Mouse (Mus musculus): ENCODE data around the gene Rps15. TPM values are rescaled to one million over a fixed set of nuclear protein-coding genes. Genes with fewer than 3 reads are reported as not detected.

The Rps15 gene
- polyA plus RNA-seq, 1 experiment from 2014 or later: 886 TPM

DNA sequence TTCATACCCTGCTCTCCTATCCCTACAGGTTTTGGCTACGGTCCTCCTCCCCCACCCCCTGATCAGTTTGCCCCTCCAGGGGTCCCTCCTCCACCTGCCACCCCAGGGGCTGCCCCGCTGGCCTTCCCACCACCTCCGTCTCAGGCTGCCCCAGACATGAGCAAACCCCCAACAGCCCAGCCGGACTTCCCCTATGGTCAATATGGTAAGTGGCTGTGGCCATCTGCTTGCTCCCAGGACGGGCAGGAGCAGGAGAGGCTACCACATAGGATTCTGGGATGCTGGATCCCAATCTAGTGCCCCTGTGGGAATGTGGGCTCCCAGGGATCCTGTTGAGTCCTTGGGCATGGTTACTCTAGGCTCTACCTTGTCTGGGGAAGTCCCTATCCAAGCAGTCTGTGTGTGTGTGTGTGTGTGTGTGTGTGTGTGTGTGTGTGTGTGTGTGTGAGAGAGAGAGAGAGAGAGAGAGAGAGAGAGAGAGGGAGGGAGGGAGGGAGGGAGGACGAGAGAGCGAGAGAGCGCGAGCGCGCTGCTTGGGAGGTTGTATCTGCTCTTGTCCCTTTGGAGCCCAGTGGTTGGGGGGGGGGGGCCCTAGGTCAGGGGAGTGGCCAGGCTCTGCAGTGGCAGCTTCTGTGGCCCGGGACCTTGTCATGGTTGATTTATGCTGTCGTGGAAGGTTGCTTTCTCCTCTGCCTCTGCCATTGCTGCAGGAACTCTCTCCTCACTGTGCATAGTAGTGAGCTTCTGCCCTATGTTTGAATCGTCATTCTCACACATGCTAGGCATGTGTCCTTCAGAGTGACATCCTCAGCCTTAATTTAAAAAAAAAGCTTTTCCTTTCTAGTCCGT is 6.8 kb upstream of the Rps15 start:
- Histone ChIP-seq H3K27ac (replicated peaks; ENCODE audit: low read depth, low read length) (no peak overlapping the region), H3K4me2 (ENCODE audit: low read depth, low read length) (no peak overlapping the region), H3K4me3 (ENCODE audit: low read depth, low read length) (no peak overlapping the region), H3K9me3 (replicated peaks; ENCODE audit: control insufficient read depth, low read length) (no peaks in the 10 kb centered on the region), H3K36me3 (replicated peaks; ENCODE audit: control insufficient read depth, insufficient read depth, low read depth, low read length) (peaks cover 19% of the 10 kb centered on the region), H3K27me3 (ENCODE audit: control insufficient read depth, insufficient read depth, low read length) (no peaks in the 10 kb centered on the region), H3K4me1 (ENCODE audit: control insufficient read depth, insufficient read depth, low read length) (no peaks in the 10 kb centered on the region), H3K9ac (replicated peaks; ENCODE audit: low read length) (no peak overlapping the region)
- no peak for ATAC-seq (replicated peaks; ENCODE audit: insufficient number of reproducible peaks, low FRiP score, low TSS enrichment, low read depth)
- WGBS: 90% methylated on average over 14 of the region's 15 CpGs
- DNase-seq (ENCODE audit: low spot score): no peak

DNA sequence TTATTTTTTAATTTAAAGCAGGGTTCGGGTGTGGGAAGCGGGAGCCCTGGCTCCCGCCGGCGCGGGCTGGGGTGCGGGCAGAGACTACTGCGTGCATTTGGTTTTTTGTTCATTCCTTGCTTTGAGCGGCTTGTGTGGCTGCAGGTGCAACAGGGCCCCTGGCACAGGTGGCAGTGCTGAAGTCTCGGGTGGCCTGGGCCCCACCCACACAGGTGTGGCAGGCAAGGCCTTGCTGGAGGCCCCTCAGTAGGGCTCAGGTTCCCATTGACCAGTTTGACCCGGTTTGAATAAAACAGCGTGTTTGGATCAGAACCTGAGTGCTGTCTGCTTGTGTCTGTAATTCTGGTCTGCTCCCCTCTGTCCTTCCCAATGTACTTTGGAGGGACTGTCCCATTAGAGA is 4.2 kb upstream of the Rps15 start:
- 92% methylated on average over 12 of the region's 12 CpGs for WGBS
- Histone ChIP-seq H3K4me1 (ENCODE audit: control insufficient read depth, insufficient read depth, low read length) (no peaks in the 10 kb centered on the region; the same call in 1 of the 2 replicates), H3K4me2 (ENCODE audit: low read depth, low read length) (no peak overlapping the region), H3K9ac (replicated peaks; ENCODE audit: low read length) (no peak overlapping the region), H3K4me3 (ENCODE audit: low read depth, low read length) (no peak overlapping the region), H3K27me3 (ENCODE audit: control insufficient read depth, insufficient read depth, low read length) (no peaks in the 10 kb centered on the region), H3K27ac (replicated peaks; ENCODE audit: low read depth, low read length) (no peak overlapping the region), H3K9me3 (replicated peaks; ENCODE audit: control insufficient read depth, low read length) (no peaks in the 10 kb centered on the region), H3K36me3 (replicated peaks; ENCODE audit: control insufficient read depth, insufficient read depth, low read depth, low read length) (peaks cover 14% of the 10 kb centered on the region)
- ATAC-seq (replicated peaks; ENCODE audit: insufficient number of reproducible peaks, low FRiP score, low TSS enrichment, low read depth) (no peak), DNase-seq (ENCODE audit: low spot score) (no peak)

- DNase-seq (ENCODE audit: low spot score) (no peak), ATAC-seq (replicated peaks; ENCODE audit: insufficient number of reproducible peaks, low FRiP score, low TSS enrichment, low read depth) (no peak)
- Histone ChIP-seq H3K9ac (replicated peaks; ENCODE audit: low read length) (no peak overlapping the region), H3K4me2 (ENCODE audit: low read depth, low read length) (no peak overlapping the region), H3K9me3 (replicated peaks; ENCODE audit: control insufficient read depth, low read length) (no peaks in the 10 kb centered on the region), H3K27ac (replicated peaks; ENCODE audit: low read depth, low read length) (no peak overlapping the region), H3K4me1 (ENCODE audit: control insufficient read depth, insufficient read depth, low read length) (peaks cover 3% of the 10 kb centered on the region; the same call in 1 of the 2 replicates), H3K4me3 (ENCODE audit: low read depth, low read length) (no peak overlapping the region), H3K27me3 (ENCODE audit: control insufficient read depth, insufficient read depth, low read length) (no peaks in the 10 kb centered on the region), H3K36me3 (replicated peaks; ENCODE audit: control insufficient read depth, insufficient read depth, low read depth, low read length) (peaks cover 12% of the 10 kb centered on the region)
- WGBS: 86% methylated on average over 8 of the region's 8 CpGs
These were observed 3.6 kb upstream of the Rps15 start for GRCm38 (mm10) chr10:80288657-80289056.

- DNase-seq (ENCODE audit: low spot score) (no peak), ATAC-seq (replicated peaks; ENCODE audit: insufficient number of reproducible peaks, low FRiP score, low TSS enrichment, low read depth) (no peak)
- Histone ChIP-seq H3K36me3 (replicated peaks; ENCODE audit: control insufficient read depth, insufficient read depth, low read depth, low read length) (peaks cover 5% of the 10 kb centered on the region), H3K9me3 (replicated peaks; ENCODE audit: control insufficient read depth, low read length) (no peaks in the 10 kb centered on the region), H3K4me3 (ENCODE audit: low read depth, low read length) (peak overlapping the region; percentile 96), H3K4me1 (ENCODE audit: control insufficient read depth, insufficient read depth, low read length) (peaks cover 3% of the 10 kb centered on the region; the same call in 1 of the 2 replicates), H3K9ac (replicated peaks; ENCODE audit: low read length) (peak overlapping the region; percentile 99), H3K4me2 (ENCODE audit: low read depth, low read length) (peak overlapping the region; percentile 92), H3K27ac (replicated peaks; ENCODE audit: low read depth, low read length) (no peak overlapping the region), H3K27me3 (ENCODE audit: control insufficient read depth, insufficient read depth, low read length) (peaks cover 2% of the 10 kb centered on the region; the same call in 1 of the 2 replicates)
- WGBS: 28% methylated on average over 14 of the region's 14 CpGs
These were observed 1.1 kb downstream of the Rps15 start for GRCm38 (mm10) chr10:80293325-80293724.

GRCm38 (mm10) chr10:80294311-80294710 is 2.1 kb downstream of the Rps15 start:
- no peak for DNase-seq (ENCODE audit: low spot score)
- H3K9ac ChIP-seq (replicated peaks; ENCODE audit: low read length): no peak overlapping the region

GRCm38 (mm10) chr10:80294788-80295303 is 2.6 kb downstream of the Rps15 start:
- DNase-seq (ENCODE audit: low spot score) (no peak), ATAC-seq (replicated peaks; ENCODE audit: insufficient number of reproducible peaks, low FRiP score, low TSS enrichment, low read depth) (no peak)
- Histone ChIP-seq H3K36me3 (replicated peaks; ENCODE audit: control insufficient read depth, insufficient read depth, low read depth, low read length) (peaks cover 5% of the 10 kb centered on the region; the same call in 1 of the 2 replicates), H3K4me2 (ENCODE audit: low read depth, low read length) (no peak overlapping the region; the same call in 1 of the 2 replicates), H3K4me1 (ENCODE audit: control insufficient read depth, insufficient read depth, low read length) (peaks cover 3% of the 10 kb centered on the region; the same call in 1 of the 2 replicates), H3K4me3 (ENCODE audit: low read depth, low read length) (no peak overlapping the region), H3K27me3 (ENCODE audit: control insufficient read depth, insufficient read depth, low read length) (peaks cover 17% of the 10 kb centered on the region), H3K9me3 (replicated peaks; ENCODE audit: control insufficient read depth, low read length) (no peaks in the 10 kb centered on the region), H3K27ac (replicated peaks; ENCODE audit: low read depth, low read length) (no peak overlapping the region), H3K9ac (replicated peaks; ENCODE audit: low read length) (no peak overlapping the region)
- 50% methylated on average over 7 of the region's 7 CpGs for WGBS

More at GRCm38 (mm10) chr10:80294311-80294710, 2.1 kb downstream of the Rps15 start:
- H3K36me3 ChIP-seq (replicated peaks; ENCODE audit: control insufficient read depth, insufficient read depth, low read depth, low read length): peaks cover 5% of the 10 kb centered on the region; the same call in 1 of the 2 replicates
- no peak for ATAC-seq (replicated peaks; ENCODE audit: insufficient number of reproducible peaks, low FRiP score, low TSS enrichment, low read depth)
- peaks cover 12% of the 10 kb centered on the region for H3K27me3 ChIP-seq (ENCODE audit: control insufficient read depth, insufficient read depth, low read length)
- H3K27ac ChIP-seq (replicated peaks; ENCODE audit: low read depth, low read length): no peak overlapping the region
- H3K9me3 ChIP-seq (replicated peaks; ENCODE audit: control insufficient read depth, low read length): no peaks in the 10 kb centered on the region
- H3K4me1 ChIP-seq (ENCODE audit: control insufficient read depth, insufficient read depth, low read length): peaks cover 3% of the 10 kb centered on the region; the same call in 1 of the 2 replicates
- no peak overlapping the region; the same call in 1 of the 2 replicates for H3K4me2 ChIP-seq (ENCODE audit: low read depth, low read length)
- 71% methylated on average over 4 of the region's 4 CpGs for WGBS
- H3K4me3 ChIP-seq (ENCODE audit: low read depth, low read length): no peak overlapping the region; the same call in 1 of the 2 replicates

GRCm38 (mm10) chr10:80295618-80296425 is 3.6 kb downstream of the Rps15 start, which contains the start of gene Apc2:
Apc2 (plus strand) TSS chr10:80295977.
- peak within 1 kb of the TSS; percentile 69 for H3K4me2 ChIP-seq (ENCODE audit: low read depth, low read length)
- peaks cover 3% of the 10 kb centered on the region; the same call in 1 of the 2 replicates for H3K4me1 ChIP-seq (ENCODE audit: control insufficient read depth, insufficient read depth, low read length)
- peak within 1 kb of the TSS; percentile 33 for H3K4me3 ChIP-seq (ENCODE audit: low read depth, low read length)
- H3K36me3 ChIP-seq (replicated peaks; ENCODE audit: control insufficient read depth, insufficient read depth, low read depth, low read length): peaks cover 5% of the 10 kb centered on the region; the same call in 1 of the 2 replicates
- DNase-seq (ENCODE audit: low spot score) (peak; percentile 79), ATAC-seq (replicated peaks; ENCODE audit: insufficient number of reproducible peaks, low FRiP score, low TSS enrichment, low read depth) (peak; percentile 30; the same call in 1 of the 2 replicates)
- WGBS: 2% methylated on average over 26 of the region's 26 CpGs
- H3K27me3 ChIP-seq (ENCODE audit: control insufficient read depth, insufficient read depth, low read length): peaks cover 27% of the 10 kb centered on the region
- peak within 1 kb of the TSS; percentile 52; the same call in 1 of the 2 replicates for H3K27ac ChIP-seq (replicated peaks; ENCODE audit: low read depth, low read length)
- peak within 1 kb of the TSS; percentile 56 for H3K9ac ChIP-seq (replicated peaks; ENCODE audit: low read length)
- H3K9me3 ChIP-seq (replicated peaks; ENCODE audit: control insufficient read depth, low read length): no peaks in the 10 kb centered on the region

Data from embryonic facial prominence, embryonic 11.5 days (tissue).